Mouse (Mus musculus): ENCODE measurements around the gene Cd247.

The Cd247 gene

GRCm38 (mm10) chr1:165853729-165854420 is 65.4 kb downstream of the Cd247 start:
- DNase-seq (ENCODE audit: low spot score), result no peak

GRCm38 (mm10) chr1:165855759-165856545 is 67.5 kb downstream of the Cd247 start:
- no peak for DNase-seq (ENCODE audit: low spot score)

GRCm38 (mm10) chr1:165857279-165857678 is 68.8 kb downstream of the Cd247 start:
- DNase-seq (ENCODE audit: low spot score), result no peak

GRCm38 (mm10) chr1:165858356-165858755 is 69.9 kb downstream of the Cd247 start:
- no peak for DNase-seq (ENCODE audit: low spot score)

- no peak for DNase-seq (ENCODE audit: low spot score)
Measured at GRCm38 (mm10) chr1:165860373-165861234, 72.1 kb downstream of the Cd247 start.

- DNase-seq (ENCODE audit: low spot score), result no peak
Measured at GRCm38 (mm10) chr1:165861235-165861609, 72.7 kb downstream of the Cd247 start.

- no peak for DNase-seq (ENCODE audit: low spot score)
Measured at GRCm38 (mm10) chr1:165862059-165862458, 73.6 kb downstream of the Cd247 start.

- DNase-seq (ENCODE audit: low spot score), result no peak
Measured at GRCm38 (mm10) chr1:165864864-165865795, 76.6 kb downstream of the Cd247 start.

- no peak for DNase-seq (ENCODE audit: low spot score)
Measured at GRCm38 (mm10) chr1:165866630-165867280, 78.3 kb downstream of the Cd247 start.

- no peak for DNase-seq (ENCODE audit: low spot score)
Measured at GRCm38 (mm10) chr1:165868659-165869058, 80.2 kb downstream of the Cd247 start.

- no peak for DNase-seq (ENCODE audit: low spot score)
Measured at GRCm38 (mm10) chr1:165874645-165875044, 86.2 kb downstream of the Cd247 start.

GRCm38 (mm10) chr1:165875520-165876284 is 87.2 kb downstream of the Cd247 start:
- no peak for DNase-seq (ENCODE audit: low spot score)

- DNase-seq (ENCODE audit: low spot score), result no peak
Measured at GRCm38 (mm10) chr1:165878751-165879150, 90.3 kb downstream of the Cd247 start.

GRCm38 (mm10) chr1:165882146-165882900 is 93.8 kb downstream of the Cd247 start:
- DNase-seq (ENCODE audit: low spot score), result no peak

- DNase-seq (ENCODE audit: low spot score), result no peak
Measured at GRCm38 (mm10) chr1:165891686-165892085, 103.2 kb downstream of the Cd247 start.

GRCm38 (mm10) chr1:165903596-165903995 is 115.1 kb downstream of the Cd247 start:
- DNase-seq (ENCODE audit: low spot score), result no peak

GRCm38 (mm10) chr1:165908153-165908552 is 119.7 kb downstream of the Cd247 start:
- no peak for DNase-seq (ENCODE audit: low spot score)

GRCm38 (mm10) chr1:165908806-165909205 is 120.3 kb downstream of the Cd247 start:
- DNase-seq (ENCODE audit: low spot score), result no peak

- DNase-seq (ENCODE audit: low spot score), result no peak
Measured at GRCm38 (mm10) chr1:165909471-165909870, 121.0 kb downstream of the Cd247 start.
